Mouse (Mus musculus): Measurements from ENCODE around the gene Gm42417. TPM values are rescaled to one million over a fixed set of nuclear protein-coding genes. Genes with fewer than 3 reads are reported as not detected.

The Gm42417 gene
- polyA plus RNA-seq, 1 experiment from 2014 or later, result 0.33 TPM

GRCm38 (mm10) chr1:36562388-36562787 lies 23.2 kb upstream of the Gm42417 start:
- no peaks in the 10 kb centered on the region for H3K27me3 ChIP-seq
- no peaks in the 10 kb centered on the region for H3K9me3 ChIP-seq
- no peaks in the 10 kb centered on the region for H3K36me3 ChIP-seq
- peaks cover 39% of the 10 kb centered on the region for H3K4me1 ChIP-seq
- no peak overlapping the region for H3K4me2 ChIP-seq (replicated peaks)
- 59% methylated on average over 4 of the region's 4 CpGs for WGBS
- no peak overlapping the region for H3K9ac ChIP-seq
- ATAC-seq (ENCODE audit: low FRiP score, low read depth), result no peak
- no peak overlapping the region for H3K27ac ChIP-seq
- no peak overlapping the region for H3K4me3 ChIP-seq

DNA sequence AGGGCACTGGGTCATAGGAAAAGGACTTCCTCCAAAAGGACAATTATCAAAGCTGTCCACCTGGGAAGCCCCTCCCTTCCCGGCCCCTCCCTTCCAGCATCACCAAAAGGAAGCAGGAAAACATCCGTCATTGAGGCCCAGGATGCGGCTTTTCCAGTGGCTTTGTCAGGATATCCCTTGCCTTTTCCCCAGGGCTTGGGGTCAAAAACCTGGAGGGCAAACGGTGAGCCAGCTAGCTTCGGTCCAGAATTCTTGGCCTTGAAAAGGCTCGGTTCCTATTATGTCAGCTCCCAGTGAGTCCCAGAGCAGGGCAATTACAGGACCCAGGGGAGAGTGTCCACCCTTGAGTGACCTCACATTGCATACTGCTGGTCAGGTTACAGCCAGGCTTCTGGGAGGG lies 21.7 kb upstream of the Gm42417 start:
- WGBS, result 32% methylated on average over 6 of the region's 6 CpGs
- no peak for ATAC-seq (ENCODE audit: low FRiP score, low read depth)

DNA sequence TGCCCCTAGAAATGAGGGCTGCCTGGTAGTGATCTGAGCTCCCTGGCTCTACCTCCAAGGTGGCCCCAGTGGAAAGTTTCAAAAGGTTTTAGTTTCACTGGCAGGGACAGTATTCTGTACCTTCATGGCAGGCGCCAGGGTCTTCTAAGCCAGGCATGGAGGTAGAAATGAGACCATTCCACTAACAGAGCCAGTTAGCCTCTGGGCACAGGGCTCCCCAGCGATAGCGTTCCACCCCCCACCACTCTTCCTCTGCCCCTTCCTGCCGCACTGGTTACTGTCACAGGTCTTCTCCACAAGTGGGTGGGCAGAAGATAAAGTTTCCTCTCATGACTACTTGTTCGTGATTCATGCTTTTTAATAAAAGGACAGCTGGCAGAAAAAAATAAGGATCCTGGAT lies 20.7 kb upstream of the Gm42417 start:
- H3K4me3 ChIP-seq, result no peak overlapping the region
- 0 out of 2 replicates have a peak overlapping the region, but pooled peaks have one; percentile 98 for H3K4me2 ChIP-seq (replicated peaks)
- peaks cover 7% of the 10 kb centered on the region for H3K36me3 ChIP-seq
- H3K9ac ChIP-seq, result no peak overlapping the region
- WGBS, result 57% methylated on average over 5 of the region's 5 CpGs
- ATAC-seq (ENCODE audit: low FRiP score, low read depth), result no peak
- no peaks in the 10 kb centered on the region for H3K27me3 ChIP-seq
- no peaks in the 10 kb centered on the region for H3K9me3 ChIP-seq
- H3K4me1 ChIP-seq, result peaks cover 42% of the 10 kb centered on the region
- no peak overlapping the region for H3K27ac ChIP-seq

More for the DNA sequence above, 21.7 kb upstream of the Gm42417 start:
- no peaks in the 10 kb centered on the region for H3K36me3 ChIP-seq
- no peaks in the 10 kb centered on the region for H3K27me3 ChIP-seq
- no peaks in the 10 kb centered on the region for H3K9me3 ChIP-seq
- H3K9ac ChIP-seq, result no peak overlapping the region
- no peak overlapping the region for H3K27ac ChIP-seq
- no peak overlapping the region for H3K4me3 ChIP-seq
- H3K4me1 ChIP-seq, result peaks cover 32% of the 10 kb centered on the region
- no peak overlapping the region for H3K4me2 ChIP-seq (replicated peaks)

GRCm38 (mm10) chr1:36559256-36559655 lies 20.0 kb upstream of the Gm42417 start:
- no peak for ATAC-seq (ENCODE audit: low FRiP score, low read depth)
- peak overlapping the region; percentile 98 for H3K4me2 ChIP-seq (replicated peaks)
- 11% methylated on average over 4 of the region's 4 CpGs for WGBS
- peaks cover 48% of the 10 kb centered on the region for H3K4me1 ChIP-seq
- no peaks in the 10 kb centered on the region for H3K27me3 ChIP-seq
- peak overlapping the region; percentile 94; the same call in 1 of the 2 replicates for H3K4me3 ChIP-seq
- H3K9ac ChIP-seq, result peak overlapping the region; percentile 98; the same call in 1 of the 2 replicates
- H3K9me3 ChIP-seq, result no peaks in the 10 kb centered on the region
- H3K36me3 ChIP-seq, result peaks cover 13% of the 10 kb centered on the region
- peak overlapping the region; percentile 100; the same call in 1 of the 2 replicates for H3K27ac ChIP-seq

DNA sequence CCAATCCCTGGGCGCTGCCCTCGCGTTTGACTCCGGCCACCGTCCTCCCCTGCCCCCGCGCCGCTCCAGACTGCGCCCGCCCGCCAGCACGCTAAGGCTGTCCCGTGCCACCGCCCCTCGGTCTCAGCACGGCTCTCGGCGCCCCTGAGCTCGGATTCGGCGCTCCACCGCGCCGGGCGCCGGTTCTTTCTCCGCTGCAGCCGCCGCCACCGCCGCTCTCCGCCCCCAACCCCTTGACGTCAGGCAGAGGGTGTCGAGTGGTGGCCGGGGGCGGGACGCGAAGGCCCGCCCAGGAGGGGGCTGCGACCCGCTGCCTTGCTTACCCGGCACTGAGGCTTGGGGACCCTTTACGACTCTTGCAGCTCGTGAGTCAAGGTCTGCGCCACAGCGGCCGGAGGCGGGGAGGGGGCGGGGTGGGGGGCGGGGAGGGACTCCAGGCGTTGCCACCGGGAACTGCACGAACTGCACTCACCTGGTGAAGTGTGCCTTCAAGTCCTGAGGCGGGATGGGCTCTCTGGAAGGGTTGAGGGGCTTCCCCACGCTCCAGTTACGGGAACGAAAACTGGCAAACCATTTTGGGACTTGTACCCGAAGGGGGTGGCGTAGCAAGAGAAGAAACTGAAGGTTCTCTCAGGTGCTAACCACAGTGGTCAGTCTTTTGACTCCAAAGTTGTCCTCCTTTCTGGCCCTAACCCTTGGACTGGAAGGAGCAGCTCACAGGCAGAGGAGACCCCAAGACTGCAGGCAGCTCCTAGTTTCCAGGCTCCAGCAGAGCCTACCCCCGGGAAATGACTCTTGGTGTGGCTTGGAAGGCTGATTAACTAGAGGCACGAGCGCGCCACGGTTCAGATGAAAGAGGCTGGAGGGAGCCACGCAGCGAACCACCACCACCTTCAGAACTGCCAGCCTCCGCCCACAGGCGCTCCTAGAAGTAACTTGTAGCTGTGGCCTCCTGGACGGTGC lies 19.1 kb upstream of the Gm42417 start, which contains the start of gene Sema4c:
Gene Sema4c (minus strand): TSS at position 319 of the 963 bp plus-strand sequence.
- peak; percentile 74 for ATAC-seq (ENCODE audit: low FRiP score, low read depth)
- Histone ChIP-seq H3K9me3 (no peaks in the 10 kb centered on the region), H3K27me3 (no peaks in the 10 kb centered on the region), H3K4me1 (peaks cover 55% of the 10 kb centered on the region), H3K36me3 (peaks cover 23% of the 10 kb centered on the region), H3K4me2 (replicated peaks) (peak within 1 kb of the TSS; percentile 98), H3K27ac (peak within 1 kb of the TSS; percentile 100), H3K4me3 (peak within 1 kb of the TSS; percentile 94), H3K9ac (peak within 1 kb of the TSS; percentile 98)
- 1% methylated on average over 68 of the region's 69 CpGs for WGBS

GRCm38 (mm10) chr1:36557457-36558011 lies 18.3 kb upstream of the Gm42417 start:
- WGBS, result 1% methylated on average over 47 of the region's 48 CpGs
- peaks cover 49% of the 10 kb centered on the region for H3K4me1 ChIP-seq
- peak overlapping the region; percentile 98 for H3K4me2 ChIP-seq (replicated peaks)
- peaks cover 30% of the 10 kb centered on the region for H3K36me3 ChIP-seq
- H3K27ac ChIP-seq, result peak overlapping the region; percentile 100
- H3K4me3 ChIP-seq, result peak overlapping the region; percentile 94
- no peaks in the 10 kb centered on the region for H3K9me3 ChIP-seq
- peak overlapping the region; percentile 98 for H3K9ac ChIP-seq
- peak; percentile 89 for ATAC-seq (ENCODE audit: low FRiP score, low read depth)
- H3K27me3 ChIP-seq, result no peaks in the 10 kb centered on the region

DNA sequence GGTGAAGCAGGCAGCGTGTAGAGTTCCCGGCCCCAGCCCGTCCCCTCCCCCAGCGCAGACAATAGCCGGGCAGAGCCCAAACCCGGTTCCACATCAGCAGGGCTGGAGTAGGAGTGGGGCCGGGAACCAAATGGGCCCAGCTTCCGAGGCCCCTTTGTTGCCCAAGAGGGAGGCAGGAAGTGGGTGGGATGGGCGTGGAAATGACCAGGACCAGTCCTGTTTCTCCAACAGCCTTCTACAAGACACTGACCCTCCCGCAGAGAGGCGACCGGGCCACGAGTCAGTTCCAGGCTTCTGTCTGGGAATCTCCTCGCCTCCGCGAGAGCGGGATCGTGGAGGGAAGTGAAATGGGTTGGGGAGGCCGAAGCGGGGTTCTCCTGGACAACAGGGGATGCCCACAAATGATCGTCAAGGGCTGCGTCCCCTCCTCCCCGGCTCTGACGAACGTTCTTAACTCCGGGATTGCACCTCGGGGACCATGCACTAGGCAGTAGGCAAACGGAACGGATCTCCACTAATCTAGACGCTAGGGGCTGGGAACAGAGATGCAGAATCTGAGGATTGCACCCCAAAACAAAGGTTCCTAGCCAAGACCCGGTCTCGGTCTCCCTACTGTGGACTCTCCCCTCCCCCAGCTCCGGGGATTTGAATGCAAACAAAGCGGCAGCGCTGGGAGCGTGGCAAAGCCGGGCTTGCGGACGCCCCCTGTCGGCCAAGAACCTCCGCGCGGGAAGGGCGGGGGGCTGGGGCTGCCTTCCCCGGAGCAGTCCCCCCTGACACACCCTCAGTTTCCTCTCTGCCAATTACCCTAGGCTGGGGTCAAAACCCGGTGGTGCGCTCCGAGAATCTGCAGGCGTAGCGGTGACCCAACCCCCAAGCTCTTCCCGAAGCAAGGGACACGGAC lies 17.6 kb upstream of the Gm42417 start:
- peak overlapping the region; percentile 100 for H3K27ac ChIP-seq
- peak overlapping the region; percentile 94 for H3K4me3 ChIP-seq
- peak overlapping the region; percentile 98 for H3K9ac ChIP-seq
- H3K9me3 ChIP-seq, result no peaks in the 10 kb centered on the region
- under 1% methylated on average over 52 of the region's 52 CpGs for WGBS
- peak overlapping the region; percentile 98 for H3K4me2 ChIP-seq (replicated peaks)
- peaks cover 49% of the 10 kb centered on the region for H3K4me1 ChIP-seq
- peaks cover 38% of the 10 kb centered on the region for H3K36me3 ChIP-seq
- H3K27me3 ChIP-seq, result no peaks in the 10 kb centered on the region
- ATAC-seq (ENCODE audit: low FRiP score, low read depth), result peak; percentile 83

DNA sequence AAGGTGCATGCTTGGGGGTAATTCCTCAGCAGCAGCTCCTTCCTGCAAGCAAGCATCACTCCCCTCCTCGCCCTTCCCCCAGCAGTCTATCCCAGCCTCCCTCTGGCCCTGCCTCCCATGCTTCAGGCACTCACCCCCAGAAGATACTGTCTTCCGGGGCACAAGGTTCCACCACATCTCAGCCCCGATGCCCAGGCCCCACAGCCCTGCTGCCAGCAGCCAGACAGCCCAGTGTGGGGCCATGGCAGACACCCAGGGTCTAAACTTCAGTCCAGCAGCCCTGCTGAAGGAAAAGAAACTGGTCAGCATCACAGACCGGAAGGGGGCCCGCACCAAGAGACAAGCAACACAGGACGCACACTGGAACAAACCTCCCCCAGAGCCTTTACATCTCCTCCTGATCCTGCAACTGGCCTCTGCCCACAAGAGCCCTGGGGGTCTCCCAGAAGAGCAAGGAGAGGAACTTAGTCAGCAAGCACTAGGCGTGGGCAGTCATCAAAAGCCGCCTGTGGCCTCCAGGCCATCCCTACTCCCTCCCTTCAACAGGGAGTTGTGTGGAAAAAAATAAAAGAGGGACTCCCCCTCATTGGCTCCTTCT lies 16.7 kb upstream of the Gm42417 start:
- peak overlapping the region; percentile 94 for H3K4me3 ChIP-seq
- peak overlapping the region; percentile 100 for H3K27ac ChIP-seq
- WGBS, result 0% methylated on average over 8 of the region's 8 CpGs
- H3K4me2 ChIP-seq (replicated peaks), result peak overlapping the region; percentile 98
- H3K4me1 ChIP-seq, result peaks cover 44% of the 10 kb centered on the region
- no peaks in the 10 kb centered on the region for H3K9me3 ChIP-seq
- peak overlapping the region; percentile 98 for H3K9ac ChIP-seq
- no peaks in the 10 kb centered on the region for H3K27me3 ChIP-seq
- peaks cover 47% of the 10 kb centered on the region for H3K36me3 ChIP-seq
- no peak for ATAC-seq (ENCODE audit: low FRiP score, low read depth)

- H3K4me2 ChIP-seq (replicated peaks), result peak overlapping the region; percentile 98
- whole genome bisulfite sequencing, result 68% methylated on average over 21 of the region's 21 CpGs
Observed at GRCm38 (mm10) chr1:36554633-36555399, 15.6 kb upstream of the Gm42417 start.

GRCm38 (mm10) chr1:36552506-36552905 lies 13.3 kb upstream of the Gm42417 start:
- no peak overlapping the region for H3K4me2 ChIP-seq (replicated peaks)
- H3K9me3 ChIP-seq, result no peaks in the 10 kb centered on the region
- ATAC-seq (ENCODE audit: low FRiP score, low read depth), result no peak
- H3K4me3 ChIP-seq, result no peak overlapping the region
- no peaks in the 10 kb centered on the region for H3K27me3 ChIP-seq
- no peak overlapping the region for H3K9ac ChIP-seq
- peaks cover 54% of the 10 kb centered on the region for H3K4me1 ChIP-seq
- H3K27ac ChIP-seq, result no peak overlapping the region
- peaks cover 77% of the 10 kb centered on the region for H3K36me3 ChIP-seq
- 88% methylated on average over 16 of the region's 16 CpGs for WGBS

More at GRCm38 (mm10) chr1:36554633-36555399, 15.6 kb upstream of the Gm42417 start:
- H3K27ac ChIP-seq, result 0 out of 2 replicates have a peak overlapping the region, but pooled peaks have one; percentile 100
- no peak for ATAC-seq (ENCODE audit: low FRiP score, low read depth)
- peak overlapping the region; percentile 94 for H3K4me3 ChIP-seq
- peaks cover 46% of the 10 kb centered on the region for H3K4me1 ChIP-seq
- no peaks in the 10 kb centered on the region for H3K9me3 ChIP-seq
- H3K27me3 ChIP-seq, result no peaks in the 10 kb centered on the region
- peaks cover 58% of the 10 kb centered on the region for H3K36me3 ChIP-seq
- peak overlapping the region; percentile 98 for H3K9ac ChIP-seq

Data from limb, embryonic 13.5 days (tissue).